Mouse (Mus musculus): ENCODE data around the gene Apba2. TPM values are rescaled to one million over a fixed set of nuclear protein-coding genes. Genes with fewer than 3 reads are reported as not detected.

The Apba2 gene
- total and polyA plus RNA-seq, 2 experiments from 2014 or later = 0.42 TPM; not detected in 1

DNA sequence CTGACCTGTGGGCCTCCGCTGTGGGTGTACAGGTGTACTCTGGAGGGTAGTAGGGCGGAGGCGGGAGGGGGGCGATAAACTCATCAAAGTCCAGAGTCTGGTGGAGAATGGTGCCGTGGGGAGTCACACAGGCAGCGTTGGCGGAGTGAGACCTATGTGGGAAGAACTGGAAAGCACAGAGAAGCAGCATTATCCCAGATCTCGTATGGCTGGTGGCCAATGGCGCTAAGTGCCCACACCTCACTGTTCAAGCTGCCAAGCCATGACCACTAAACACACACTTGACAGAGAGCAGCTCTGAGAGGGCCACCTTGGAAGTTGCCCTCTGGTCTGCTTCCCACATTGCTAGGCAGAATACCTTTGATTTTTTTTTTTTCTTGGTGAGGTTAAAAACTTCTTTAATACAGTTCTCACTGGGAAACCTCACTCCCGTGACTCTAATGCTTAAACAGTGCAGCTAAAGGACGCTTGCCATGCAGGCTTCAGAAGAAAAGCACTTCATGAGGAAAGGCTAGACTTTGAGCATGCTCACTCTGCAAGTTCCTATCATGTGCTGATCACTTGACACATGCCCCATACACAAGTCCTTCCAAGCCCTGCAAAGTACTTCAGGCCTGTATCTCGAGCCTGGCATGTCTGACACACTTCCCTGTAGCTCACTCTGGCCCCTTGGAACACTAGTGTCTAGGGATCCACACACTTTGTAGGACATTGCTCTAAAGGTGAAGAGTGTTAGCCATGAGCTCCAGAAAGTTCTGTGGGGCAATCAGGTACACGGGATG, 275.4 kb downstream of the Apba2 start:
- H3K4me2 ChIP-seq (ENCODE audit: low read depth, low read length) = no peak overlapping the region
- no peaks in the 10 kb centered on the region for H3K27me3 ChIP-seq (ENCODE audit: control insufficient read depth, insufficient read depth, low read length)
- no peak overlapping the region for H3K9ac ChIP-seq (replicated peaks; ENCODE audit: low read depth, low read length)
- no peak for DNase-seq (ENCODE audit: low spot score)
- H3K4me1 ChIP-seq (ENCODE audit: control insufficient read depth, insufficient read depth) = no peaks in the 10 kb centered on the region
- no peak overlapping the region for H3K4me3 ChIP-seq (ENCODE audit: low read depth, low read length)
- WGBS = 74% methylated on average over 13 of the region's 13 CpGs
- ATAC-seq (ENCODE audit: insufficient read depth, low read depth) = no peak
- H3K9me3 ChIP-seq (replicated peaks; ENCODE audit: control insufficient read depth, low read length) = no peaks in the 10 kb centered on the region
- TF ChIP-seq EP300 (IDR thresholded peaks at IDR 0.05; ENCODE audit: low read depth) (no peak), CTCF (IDR thresholded peaks at IDR 0.05; ENCODE audit: low read depth) (no peak)
- no peak overlapping the region for H3K27ac ChIP-seq (ENCODE audit: low read depth)
- H3K36me3 ChIP-seq (replicated peaks; ENCODE audit: control insufficient read depth, insufficient read depth, low read length) = no peaks in the 10 kb centered on the region

DNA sequence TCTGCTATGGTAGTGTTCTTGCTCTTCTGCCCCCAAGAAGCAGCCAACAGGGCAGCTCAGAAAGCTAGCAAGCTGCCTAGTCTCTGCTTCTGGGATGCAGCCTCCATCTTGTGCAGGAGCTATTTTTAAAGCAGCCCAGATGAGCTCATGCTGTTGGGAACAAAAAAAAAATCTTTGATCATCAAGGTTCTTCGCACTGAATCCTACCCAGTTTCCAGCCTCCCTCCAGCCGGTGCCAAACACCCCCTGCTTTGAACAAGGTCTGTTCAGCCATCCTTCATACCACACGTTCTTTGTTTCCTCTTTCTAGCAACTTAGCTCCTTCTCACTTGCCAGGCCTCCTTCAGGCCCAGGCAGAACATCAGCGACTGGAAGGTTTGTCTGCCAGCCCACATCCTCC, 278.0 kb downstream of the Apba2 start:
- DNase-seq (ENCODE audit: low spot score) (no peak), ATAC-seq (ENCODE audit: insufficient read depth, low read depth) (no peak)
- 47% methylated on average over 4 of the region's 4 CpGs for WGBS
- Histone ChIP-seq H3K4me3 (ENCODE audit: low read depth, low read length) (no peak overlapping the region), H3K36me3 (replicated peaks; ENCODE audit: control insufficient read depth, insufficient read depth, low read length) (no peaks in the 10 kb centered on the region), H3K9me3 (replicated peaks; ENCODE audit: control insufficient read depth, low read length) (no peaks in the 10 kb centered on the region), H3K9ac (replicated peaks; ENCODE audit: low read depth, low read length) (no peak overlapping the region), H3K4me2 (ENCODE audit: low read depth, low read length) (no peak overlapping the region), H3K4me1 (ENCODE audit: control insufficient read depth, insufficient read depth) (no peaks in the 10 kb centered on the region), H3K27ac (ENCODE audit: low read depth) (no peak overlapping the region), H3K27me3 (ENCODE audit: control insufficient read depth, insufficient read depth, low read length) (no peaks in the 10 kb centered on the region)
- TF ChIP-seq EP300 (IDR thresholded peaks at IDR 0.05; ENCODE audit: low read depth) (no peak), CTCF (IDR thresholded peaks at IDR 0.05; ENCODE audit: low read depth) (no peak)

DNA sequence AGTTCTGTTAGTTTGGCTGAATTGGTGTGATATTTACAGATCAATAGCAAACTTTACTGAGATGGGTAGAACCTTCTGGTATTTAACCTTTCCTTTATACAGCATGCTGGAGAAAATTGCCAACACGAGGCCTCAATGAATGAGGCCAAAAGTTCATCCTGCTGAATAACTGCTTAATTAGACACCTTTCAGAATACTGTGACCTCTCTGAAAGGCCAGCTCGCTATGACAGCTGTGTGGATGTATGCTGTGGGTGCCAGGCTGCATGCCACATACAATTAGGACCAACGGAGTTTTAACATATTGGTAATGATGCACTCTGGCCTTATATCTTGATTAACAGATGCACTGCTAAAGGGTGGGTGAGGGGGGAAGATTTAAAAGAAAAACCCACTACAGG, 283.5 kb downstream of the Apba2 start:
- Histone ChIP-seq H3K27ac (ENCODE audit: low read depth) (no peak overlapping the region), H3K4me2 (ENCODE audit: low read depth, low read length) (no peak overlapping the region), H3K36me3 (replicated peaks; ENCODE audit: control insufficient read depth, insufficient read depth, low read length) (no peaks in the 10 kb centered on the region), H3K27me3 (ENCODE audit: control insufficient read depth, insufficient read depth, low read length) (no peaks in the 10 kb centered on the region), H3K4me1 (ENCODE audit: control insufficient read depth, insufficient read depth) (no peaks in the 10 kb centered on the region), H3K4me3 (ENCODE audit: low read depth, low read length) (no peak overlapping the region), H3K9ac (replicated peaks; ENCODE audit: low read depth, low read length) (no peak overlapping the region), H3K9me3 (replicated peaks; ENCODE audit: control insufficient read depth, low read length) (no peaks in the 10 kb centered on the region)
- TF ChIP-seq EP300 (IDR thresholded peaks at IDR 0.05; ENCODE audit: low read depth) = no peak
- TF ChIP-seq CTCF (IDR thresholded peaks at IDR 0.05; ENCODE audit: low read depth) = no peak
- DNase-seq (ENCODE audit: low spot score) (no peak), ATAC-seq (ENCODE audit: insufficient read depth, low read depth) (no peak)
- 69% methylated on average over 3 of the region's 3 CpGs for WGBS

DNA sequence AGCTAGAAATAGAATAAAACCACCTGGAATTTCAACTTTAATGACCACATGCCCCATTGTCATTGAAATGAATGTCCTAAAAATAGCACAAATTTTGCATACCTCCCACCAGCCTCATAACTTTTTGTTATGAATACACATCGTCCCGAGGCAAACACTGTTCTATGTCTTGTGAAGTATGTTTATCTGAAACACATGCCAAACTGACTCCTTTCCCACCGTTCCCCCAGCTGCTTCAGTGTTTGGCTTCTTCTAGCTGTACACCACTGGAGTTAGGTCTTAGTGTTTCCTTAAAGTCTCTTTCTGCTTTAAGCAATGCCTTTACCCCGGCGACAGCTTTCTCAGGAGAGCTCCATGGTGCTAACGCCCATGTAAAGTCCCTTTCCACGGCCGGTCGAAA, 289.6 kb downstream of the Apba2 start:
- no peak overlapping the region for H3K4me2 ChIP-seq (ENCODE audit: low read depth, low read length)
- H3K36me3 ChIP-seq (replicated peaks; ENCODE audit: control insufficient read depth, insufficient read depth, low read length) = no peaks in the 10 kb centered on the region
- H3K9ac ChIP-seq (replicated peaks; ENCODE audit: low read depth, low read length) = no peak overlapping the region
- TF ChIP-seq CTCF (IDR thresholded peaks at IDR 0.05; ENCODE audit: low read depth) (no peak), EP300 (IDR thresholded peaks at IDR 0.05; ENCODE audit: low read depth) (no peak)
- peaks cover 19% of the 10 kb centered on the region for H3K4me1 ChIP-seq (ENCODE audit: control insufficient read depth, insufficient read depth)
- WGBS = 52% methylated on average over 9 of the region's 9 CpGs
- H3K27me3 ChIP-seq (ENCODE audit: control insufficient read depth, insufficient read depth, low read length) = no peaks in the 10 kb centered on the region
- peak overlapping the region; percentile 52 for H3K27ac ChIP-seq (ENCODE audit: low read depth)
- no peaks in the 10 kb centered on the region for H3K9me3 ChIP-seq (replicated peaks; ENCODE audit: control insufficient read depth, low read length)
- peak; percentile 30; the same call in 1 of the 2 replicates for ATAC-seq (ENCODE audit: insufficient read depth, low read depth)
- DNase-seq (ENCODE audit: low spot score) = peak; percentile 8
- no peak overlapping the region for H3K4me3 ChIP-seq (ENCODE audit: low read depth, low read length)

DNA sequence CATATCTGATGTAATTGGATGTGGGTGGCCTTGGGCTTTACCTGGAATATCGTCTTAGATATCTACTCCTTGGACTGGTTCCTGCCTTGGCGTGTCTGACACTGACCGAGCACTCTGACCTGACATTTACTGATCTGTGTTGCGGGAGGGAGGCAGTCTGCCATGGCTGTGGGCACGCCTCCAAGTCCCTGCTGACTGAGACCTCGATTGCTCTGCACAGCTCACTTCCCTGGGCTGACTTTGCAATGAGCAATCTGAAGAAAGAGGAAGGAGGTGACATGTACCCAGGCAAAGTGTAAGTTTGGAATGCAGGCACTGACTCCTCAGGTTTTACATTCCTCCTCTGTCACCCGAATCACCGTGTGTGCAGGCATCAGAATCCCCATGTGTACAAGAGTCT, 290.5 kb downstream of the Apba2 start:
- peak overlapping the region; percentile 33 for H3K4me2 ChIP-seq (ENCODE audit: low read depth, low read length)
- no peak for TF ChIP-seq EP300 (IDR thresholded peaks at IDR 0.05; ENCODE audit: low read depth)
- TF ChIP-seq CTCF (IDR thresholded peaks at IDR 0.05; ENCODE audit: low read depth) = no peak
- no peak overlapping the region for H3K4me3 ChIP-seq (ENCODE audit: low read depth, low read length)
- no peak overlapping the region for H3K9ac ChIP-seq (replicated peaks; ENCODE audit: low read depth, low read length)
- no peaks in the 10 kb centered on the region for H3K9me3 ChIP-seq (replicated peaks; ENCODE audit: control insufficient read depth, low read length)
- H3K27me3 ChIP-seq (ENCODE audit: control insufficient read depth, insufficient read depth, low read length) = no peaks in the 10 kb centered on the region
- no peaks in the 10 kb centered on the region for H3K36me3 ChIP-seq (replicated peaks; ENCODE audit: control insufficient read depth, insufficient read depth, low read length)
- WGBS = 26% methylated on average over 8 of the region's 8 CpGs
- H3K27ac ChIP-seq (ENCODE audit: low read depth) = peak overlapping the region; percentile 52; the same call in 1 of the 2 replicates
- DNase-seq (ENCODE audit: low spot score) (peak; percentile 9), ATAC-seq (ENCODE audit: insufficient read depth, low read depth) (peak; percentile 66)
- H3K4me1 ChIP-seq (ENCODE audit: control insufficient read depth, insufficient read depth) = peaks cover 19% of the 10 kb centered on the region

All from heart, postnatal 0 days (tissue).